Mouse (Mus musculus): Measurements from ENCODE around the gene Icam4.

GRCm38 (mm10) chr9:21030055-21030600, 955 bp downstream of the Icam4 start:
- no peak for TF ChIP-seq CTCF (IDR thresholded peaks at IDR 0.05; ENCODE audit: control insufficient read depth, insufficient read depth, insufficient replicate concordance, low read depth, low read length)
- no peak for TF ChIP-seq POLR2A (IDR thresholded peaks at IDR 0.05; ENCODE audit: control insufficient read depth, low read depth, low read length)

All from testis, adult 2 months (tissue).